Mouse (Mus musculus): ENCODE data around the gene Gm21970. TPM values are rescaled to one million over a fixed set of nuclear protein-coding genes. Genes with fewer than 3 reads are reported as not detected.

Gm21970 gene
- polyA plus RNA-seq, 1 experiment from 2014 or later: not detected

- 82% methylated on average over 10 of the region's 10 CpGs for WGBS
- Histone ChIP-seq H3K9me3 (ENCODE audit: low read length) (no peaks in the 10 kb centered on the region), H3K4me3 (ENCODE audit: low read depth, low read length) (no peak overlapping the region), H3K9ac (replicated peaks; ENCODE audit: low read depth) (no peak overlapping the region), H3K4me2 (replicated peaks; ENCODE audit: low read depth, low read length) (no peak overlapping the region), H3K4me1 (ENCODE audit: insufficient read depth, low read depth, low read length) (peaks cover 21% of the 10 kb centered on the region; the same call in 1 of the 2 replicates), H3K27ac (ENCODE audit: low read length) (peak overlapping the region; percentile 23; the same call in 1 of the 2 replicates), H3K36me3 (ENCODE audit: insufficient read depth, low read length) (no peaks in the 10 kb centered on the region), H3K27me3 (replicated peaks; ENCODE audit: insufficient read depth, low read length) (no peaks in the 10 kb centered on the region)
- DNase-seq (ENCODE audit: low spot score) (peak; percentile 56), ATAC-seq (no peak)
- TF ChIP-seq CTCF (IDR thresholded peaks at IDR 0.05): no peak
- TF ChIP-seq EP300 (IDR thresholded peaks at IDR 0.05): no peak
Observed at GRCm38 (mm10) chr16:91376701-91377100, 14.8 kb upstream of the Gm21970 start.

GRCm38 (mm10) chr16:91378431-91378986 is 13.0 kb upstream of the Gm21970 start:
- no peaks in the 10 kb centered on the region for H3K36me3 ChIP-seq (ENCODE audit: insufficient read depth, low read length)
- no peaks in the 10 kb centered on the region for H3K27me3 ChIP-seq (replicated peaks; ENCODE audit: insufficient read depth, low read length)
- ATAC-seq (no peak), DNase-seq (ENCODE audit: low spot score) (no peak)
- no peaks in the 10 kb centered on the region for H3K9me3 ChIP-seq (ENCODE audit: low read length)
- H3K27ac ChIP-seq (ENCODE audit: low read length): peak overlapping the region; percentile 55
- H3K4me3 ChIP-seq (ENCODE audit: low read depth, low read length): no peak overlapping the region
- H3K4me1 ChIP-seq (ENCODE audit: insufficient read depth, low read depth, low read length): peaks cover 21% of the 10 kb centered on the region; the same call in 1 of the 2 replicates
- TF ChIP-seq CTCF (IDR thresholded peaks at IDR 0.05) (no peak), EP300 (IDR thresholded peaks at IDR 0.05) (no peak)
- WGBS: 35% methylated on average over 17 of the region's 17 CpGs
- H3K4me2 ChIP-seq (replicated peaks; ENCODE audit: low read depth, low read length): peak overlapping the region; percentile 48
- H3K9ac ChIP-seq (replicated peaks; ENCODE audit: low read depth): no peak overlapping the region

- Histone ChIP-seq H3K27ac (ENCODE audit: low read length) (peak overlapping the region; percentile 55), H3K4me1 (ENCODE audit: insufficient read depth, low read depth, low read length) (peaks cover 21% of the 10 kb centered on the region), H3K9me3 (ENCODE audit: low read length) (no peaks in the 10 kb centered on the region), H3K36me3 (ENCODE audit: insufficient read depth, low read length) (no peaks in the 10 kb centered on the region), H3K4me2 (replicated peaks; ENCODE audit: low read depth, low read length) (peak overlapping the region; percentile 48), H3K4me3 (ENCODE audit: low read depth, low read length) (no peak overlapping the region), H3K9ac (replicated peaks; ENCODE audit: low read depth) (no peak overlapping the region), H3K27me3 (replicated peaks; ENCODE audit: insufficient read depth, low read length) (no peaks in the 10 kb centered on the region)
- ATAC-seq (peak; percentile 66), DNase-seq (ENCODE audit: low spot score) (peak; percentile 49)
- no peak for TF ChIP-seq CTCF (IDR thresholded peaks at IDR 0.05)
- TF ChIP-seq EP300 (IDR thresholded peaks at IDR 0.05): no peak
- 20% methylated on average over 9 of the region's 9 CpGs for WGBS
Observed at GRCm38 (mm10) chr16:91378991-91379390, 12.5 kb upstream of the Gm21970 start.

- no peak for TF ChIP-seq CTCF (IDR thresholded peaks at IDR 0.05)
- TF ChIP-seq EP300 (IDR thresholded peaks at IDR 0.05): no peak
- peak overlapping the region; percentile 55 for H3K27ac ChIP-seq (ENCODE audit: low read length)
- H3K9ac ChIP-seq (replicated peaks; ENCODE audit: low read depth): no peak overlapping the region
- peaks cover 21% of the 10 kb centered on the region for H3K4me1 ChIP-seq (ENCODE audit: insufficient read depth, low read depth, low read length)
- WGBS: 9% methylated on average over 3 of the region's 3 CpGs
- H3K9me3 ChIP-seq (ENCODE audit: low read length): no peaks in the 10 kb centered on the region
- H3K4me2 ChIP-seq (replicated peaks; ENCODE audit: low read depth, low read length): peak overlapping the region; percentile 48; the same call in 1 of the 2 replicates
- no peaks in the 10 kb centered on the region for H3K27me3 ChIP-seq (replicated peaks; ENCODE audit: insufficient read depth, low read length)
- no peaks in the 10 kb centered on the region for H3K36me3 ChIP-seq (ENCODE audit: insufficient read depth, low read length)
- H3K4me3 ChIP-seq (ENCODE audit: low read depth, low read length): no peak overlapping the region
- ATAC-seq (peak; percentile 32; the same call in 1 of the 2 replicates), DNase-seq (ENCODE audit: low spot score) (peak; percentile 36)
Observed at GRCm38 (mm10) chr16:91379412-91379811, 12.1 kb upstream of the Gm21970 start.

- Histone ChIP-seq H3K27ac (ENCODE audit: low read length) (no peak overlapping the region), H3K4me2 (replicated peaks; ENCODE audit: low read depth, low read length) (no peak overlapping the region), H3K36me3 (ENCODE audit: insufficient read depth, low read length) (no peaks in the 10 kb centered on the region), H3K4me3 (ENCODE audit: low read depth, low read length) (no peak overlapping the region), H3K9ac (replicated peaks; ENCODE audit: low read depth) (no peak overlapping the region), H3K4me1 (ENCODE audit: insufficient read depth, low read depth, low read length) (peaks cover 21% of the 10 kb centered on the region), H3K9me3 (ENCODE audit: low read length) (no peaks in the 10 kb centered on the region), H3K27me3 (replicated peaks; ENCODE audit: insufficient read depth, low read length) (no peaks in the 10 kb centered on the region)
- no peak for ATAC-seq
- 59% methylated on average over 5 of the region's 5 CpGs for WGBS
- TF ChIP-seq CTCF (IDR thresholded peaks at IDR 0.05): no peak
- DNase-seq (ENCODE audit: low spot score): no peak
Observed at GRCm38 (mm10) chr16:91380151-91380550, 11.4 kb upstream of the Gm21970 start.

- Histone ChIP-seq H3K4me2 (replicated peaks; ENCODE audit: low read depth, low read length) (no peak overlapping the region), H3K4me3 (ENCODE audit: low read depth, low read length) (no peak overlapping the region), H3K9ac (replicated peaks; ENCODE audit: low read depth) (no peak overlapping the region), H3K9me3 (ENCODE audit: low read length) (no peaks in the 10 kb centered on the region), H3K27ac (ENCODE audit: low read length) (no peak overlapping the region), H3K27me3 (replicated peaks; ENCODE audit: insufficient read depth, low read length) (no peaks in the 10 kb centered on the region), H3K4me1 (ENCODE audit: insufficient read depth, low read depth, low read length) (peaks cover 21% of the 10 kb centered on the region), H3K36me3 (ENCODE audit: insufficient read depth, low read length) (no peaks in the 10 kb centered on the region)
- ATAC-seq: no peak
- 61% methylated on average over 4 of the region's 4 CpGs for WGBS
- TF ChIP-seq CTCF (IDR thresholded peaks at IDR 0.05) (no peak), EP300 (IDR thresholded peaks at IDR 0.05) (no peak)
- DNase-seq (ENCODE audit: low spot score): no peak
Observed at GRCm38 (mm10) chr16:91381606-91382005, 9.9 kb upstream of the Gm21970 start.

Measured in lung, postnatal 0 days (tissue).